Mouse (Mus musculus): ENCODE measurements around the gene Gapvd1.

The Gapvd1 gene

GRCm38 (mm10) chr2:34632051-34632450 is 123.0 kb downstream of the Gapvd1 start:
- DNase-seq: no peak

DNA sequence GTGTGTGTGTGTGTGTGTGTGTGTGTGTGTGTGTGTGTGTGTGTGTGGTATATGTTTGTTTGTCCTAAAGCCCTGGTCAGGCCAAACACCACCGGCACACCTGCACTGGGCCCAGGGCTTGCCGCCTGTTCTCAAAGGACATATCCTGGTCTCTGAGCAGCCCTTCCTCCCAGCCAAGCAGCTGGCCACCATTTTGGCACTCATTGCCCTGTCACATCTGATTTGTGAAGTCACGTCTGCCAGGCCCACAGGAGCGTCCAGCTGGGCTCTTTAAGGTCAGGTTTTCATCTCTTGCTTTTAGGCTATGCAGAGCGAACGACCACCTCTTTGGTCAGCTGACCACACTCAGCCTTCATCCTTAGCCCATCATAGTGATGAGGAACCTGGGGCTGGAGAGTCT is 124.6 kb downstream of the Gapvd1 start:
- DNase-seq: no peak

GRCm38 (mm10) chr2:34629758-34630157 is 125.3 kb downstream of the Gapvd1 start:
- DNase-seq: no peak

GRCm38 (mm10) chr2:34628903-34629540 is 126.0 kb downstream of the Gapvd1 start:
- no peak for DNase-seq

DNA sequence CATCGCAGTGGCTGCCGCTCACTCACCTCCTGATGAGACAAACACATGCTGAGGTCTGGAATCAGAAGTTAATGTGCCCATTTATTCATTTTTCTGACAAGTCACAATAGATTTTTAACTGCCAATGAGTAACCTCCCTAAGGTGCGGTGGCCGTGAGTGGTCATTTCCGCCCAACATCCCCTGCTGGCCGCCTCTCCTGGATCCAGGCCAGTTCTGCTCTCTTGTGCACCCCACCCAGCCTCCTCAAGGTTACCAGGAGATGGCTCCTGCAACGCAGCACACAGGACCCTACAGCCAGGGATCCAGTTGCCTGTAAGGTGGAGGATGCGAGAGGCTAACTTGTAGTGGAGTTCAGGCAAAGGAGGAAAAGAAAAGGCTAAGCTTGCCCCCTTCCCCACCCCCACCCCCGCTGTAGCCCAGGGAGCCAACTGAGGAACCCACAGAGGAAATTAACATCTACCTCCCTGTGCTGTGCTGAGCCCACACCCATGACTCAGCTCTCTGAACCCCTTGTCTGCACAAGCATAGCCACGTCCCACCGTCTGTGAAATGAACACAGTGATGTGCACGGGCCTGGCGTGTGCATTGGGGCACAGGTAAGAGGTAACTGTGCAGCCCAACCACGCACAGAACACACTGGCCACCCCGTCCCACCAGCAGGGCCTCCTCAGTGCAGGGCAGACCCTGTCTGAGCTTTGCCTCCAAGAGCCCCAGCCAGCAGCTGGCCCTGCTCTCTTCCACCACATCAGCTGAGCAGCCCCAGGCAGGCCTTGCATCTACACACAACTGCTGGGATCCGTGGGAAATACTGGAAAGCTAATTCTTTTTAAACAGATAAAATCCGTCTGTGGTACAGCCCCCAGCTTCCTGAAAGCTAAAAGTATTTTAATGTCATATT is 127.5 kb downstream of the Gapvd1 start:
- DNase-seq: no peak
